Mouse (Mus musculus) c-Kit-positive CD71-negative TER-119-negative erythroid progenitor cells, embryonic 14.5 days (primary cell): ENCODE measurements at regions not wholly inside any gene's neighbourhood (a gene's known extent, or its start where the extent isn't known, plus 50 kb on each side); places are given as distances from the start of the nearest gene placed in this dataset.
"Not testable (repeated sequence)": the region's sequence is repeated elsewhere in the genome, so short reads cannot be mapped to it uniquely, and the experiment has no call there.

ENCODE experiments used
- DNase-seq: peaks from one replicate; pipeline ENCODE4 v3.0.0-alpha.2; 2013; ENCODE audit warnings: low read depth

DNA sequence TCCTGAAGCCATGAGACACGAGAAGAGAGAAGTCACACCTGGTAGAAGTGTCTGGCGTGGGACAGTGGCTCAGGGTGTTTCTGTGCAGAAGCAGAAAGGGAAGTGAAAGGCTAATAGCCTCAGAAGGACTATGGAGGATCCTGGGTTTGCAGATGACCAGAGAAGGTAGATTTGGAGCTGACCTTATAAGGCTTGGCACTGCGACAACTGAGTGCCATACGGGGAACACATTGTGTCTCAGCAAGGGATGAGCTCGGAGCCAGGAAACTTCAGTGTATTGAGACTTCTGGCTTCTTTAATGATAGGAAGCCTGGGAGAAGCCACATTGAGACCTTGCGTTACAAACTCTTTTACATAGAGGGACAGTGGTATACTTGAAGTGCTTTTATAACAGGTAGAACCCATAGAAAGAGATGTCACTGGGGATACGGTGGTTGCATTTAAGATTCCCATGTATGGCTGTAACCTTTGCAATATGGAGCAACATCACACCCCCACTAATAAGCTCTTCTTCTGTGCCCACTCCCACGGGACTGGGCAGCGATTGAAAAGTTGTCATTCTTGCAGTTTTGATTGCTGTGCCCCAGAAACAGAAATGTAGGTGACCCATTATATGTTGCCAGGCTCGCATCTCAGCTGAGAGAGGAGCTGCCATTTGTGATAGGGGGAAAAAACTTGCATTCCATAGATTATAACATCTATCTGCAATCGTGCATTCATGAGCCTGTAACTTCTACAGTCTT, 61.8 kb upstream of the Dync1i1 start:
- DNase-seq = no peak

DNA sequence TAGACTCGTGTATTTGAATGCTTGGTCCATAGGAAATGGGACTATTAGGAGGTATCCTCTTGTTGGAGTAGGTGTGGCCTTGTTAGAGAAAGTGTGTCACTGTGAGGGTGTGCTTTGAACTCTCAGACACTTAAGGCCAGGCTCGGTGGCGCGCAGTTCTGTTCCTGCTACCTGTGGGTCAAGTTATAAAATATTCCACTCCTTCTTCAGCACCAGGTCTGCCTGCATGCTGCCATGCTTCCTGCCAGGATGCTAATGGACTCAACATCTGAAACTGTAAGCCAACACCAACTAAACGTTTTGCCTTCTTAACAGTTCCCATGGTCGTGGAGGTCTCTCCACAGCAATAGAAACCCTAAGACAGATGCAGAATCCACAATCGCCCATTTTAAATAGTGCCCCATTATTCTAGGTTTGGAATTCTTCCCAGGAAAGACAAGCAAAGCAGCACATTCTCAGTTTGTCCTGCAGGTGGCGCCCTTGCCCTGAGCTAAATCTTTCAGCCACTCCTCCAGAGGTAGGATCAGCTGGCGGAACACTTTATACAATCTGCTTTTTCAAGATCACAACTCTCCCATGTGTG, 80.2 kb upstream of the Dync1i1 start:
- peak; percentile 36 for DNase-seq

GRCm38 (mm10) chr6:5634222-5634621, 91.2 kb upstream of the Dync1i1 start:
- DNase-seq = no peak

DNA sequence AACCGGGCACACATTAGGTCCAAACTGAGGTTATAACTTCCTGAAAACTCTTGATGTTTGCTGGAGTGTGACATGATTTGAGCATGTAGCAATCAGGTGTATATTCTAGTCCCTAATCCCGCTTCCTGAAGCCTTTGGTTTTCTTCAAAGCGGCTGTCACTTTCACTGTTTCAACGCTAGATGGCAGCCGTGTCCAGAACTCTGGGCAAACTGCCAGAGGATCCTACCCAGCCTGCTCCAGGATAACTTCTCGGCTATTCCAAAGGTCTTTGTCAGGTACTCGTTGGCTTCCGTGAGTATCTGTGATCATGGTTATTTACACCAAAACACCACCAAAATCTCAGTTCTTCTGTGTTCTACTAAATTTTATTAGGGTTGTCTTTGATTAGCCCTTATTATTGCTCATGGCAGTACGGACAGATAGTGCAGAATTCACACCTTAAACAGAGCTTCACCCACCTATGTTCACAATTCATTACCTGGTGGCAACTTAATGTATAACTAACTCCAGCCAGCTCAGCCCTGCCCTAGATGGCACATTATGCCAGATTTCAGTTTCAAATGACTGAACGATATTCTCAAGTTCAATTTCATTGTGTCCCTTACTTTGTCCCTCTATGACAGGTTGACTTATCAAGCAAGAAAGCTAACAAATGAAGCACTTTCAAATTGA, 92.3 kb upstream of the Dync1i1 start:
- peak; percentile 23 for DNase-seq

- DNase-seq = no peak
Measured at GRCm38 (mm10) chr6:5624085-5624484, 101.4 kb upstream of the Dync1i1 start.

- no peak for DNase-seq
Measured at GRCm38 (mm10) chr6:5621582-5621981, 103.9 kb upstream of the Dync1i1 start.

GRCm38 (mm10) chr6:5594011-5594410, 97.9 kb upstream of the Pdk4 start:
- DNase-seq = no peak

DNA sequence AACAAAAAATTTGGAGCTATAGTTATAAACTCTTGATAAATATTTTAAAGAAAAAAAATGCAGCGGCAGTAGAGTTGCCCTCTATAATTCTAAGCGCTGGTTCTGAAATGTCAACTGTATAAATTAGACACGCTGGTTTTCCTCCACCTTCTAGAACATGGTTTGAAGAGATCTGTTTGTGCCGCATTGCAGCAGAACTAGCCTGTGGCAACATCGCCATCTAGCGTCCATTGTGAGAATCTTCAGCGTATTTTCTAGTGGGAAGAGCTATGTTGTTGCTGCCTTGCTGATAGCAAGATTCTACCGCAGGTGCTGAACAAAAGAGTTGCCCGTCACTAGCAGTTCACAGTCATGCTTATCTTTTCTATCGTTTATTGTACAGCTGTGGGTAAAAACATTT, 93.5 kb upstream of the Pdk4 start:
- peak; percentile 74 for DNase-seq

DNA sequence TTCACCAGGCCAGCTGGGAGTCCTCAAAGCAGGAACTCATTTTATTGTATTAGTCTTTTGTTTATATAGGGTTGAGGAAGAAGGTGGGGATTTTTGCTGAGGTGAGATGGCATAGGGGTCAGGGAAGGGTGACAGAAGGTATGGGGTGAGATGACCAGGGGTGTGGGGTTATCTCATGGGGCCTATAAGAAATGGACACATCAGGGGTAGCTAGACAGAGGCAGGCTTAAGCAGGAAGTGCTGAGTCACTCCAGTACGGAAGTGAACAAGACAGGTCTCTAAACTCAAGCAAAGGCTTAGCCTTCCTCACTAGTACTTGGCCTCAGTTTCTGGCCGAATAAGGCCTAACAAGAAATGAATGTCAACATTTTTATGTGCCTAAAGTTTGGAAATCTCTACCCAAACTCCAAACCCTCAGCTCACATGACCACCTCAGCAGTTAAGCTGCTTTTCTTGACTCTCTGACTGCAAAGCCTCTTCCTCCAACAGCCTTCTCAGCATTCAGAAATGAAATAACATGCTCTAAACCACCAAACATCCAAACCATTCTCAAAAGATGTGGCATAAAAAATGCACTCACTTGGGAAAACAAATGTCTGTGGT, 86.9 kb upstream of the Pdk4 start:
- DNase-seq = no peak

DNA sequence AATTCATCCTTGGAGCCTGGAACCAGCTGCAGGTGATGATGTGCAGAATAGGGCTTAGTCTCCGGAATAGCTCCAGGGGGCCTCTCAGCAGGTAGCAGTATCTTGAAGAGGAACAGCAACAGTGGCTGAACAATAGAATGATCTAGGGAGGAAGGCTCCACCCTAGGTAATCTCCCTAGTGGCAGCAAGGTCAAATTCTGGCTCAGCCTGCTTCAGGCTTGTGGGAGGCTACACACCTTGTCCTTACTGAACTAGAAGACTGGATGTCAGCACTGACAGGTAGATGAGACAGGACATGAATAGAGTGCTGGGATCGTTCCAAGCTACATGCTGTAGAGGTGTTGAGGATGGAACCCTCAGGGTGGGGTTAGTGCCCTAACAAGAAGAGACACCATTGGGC, 80.8 kb upstream of the Pdk4 start:
- not testable (repeated sequence) for DNase-seq

DNA sequence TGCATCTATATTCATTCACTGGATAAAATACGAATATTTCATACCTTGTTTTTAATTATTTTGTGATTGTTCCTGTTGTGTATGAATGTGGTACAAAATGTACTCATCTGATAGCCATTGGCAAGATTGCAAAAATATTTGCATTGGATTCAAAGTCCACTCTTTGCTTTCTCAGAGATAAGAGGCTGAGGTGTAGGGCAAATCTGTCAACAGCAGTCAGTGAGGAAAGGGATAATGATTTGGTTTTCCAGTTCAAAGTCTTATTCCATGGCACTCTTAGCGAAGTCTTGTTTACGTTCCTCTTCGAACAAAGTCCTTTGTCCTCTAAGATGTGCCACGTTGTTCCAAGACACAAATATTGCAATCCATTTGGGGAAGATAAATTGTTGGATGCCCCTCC, 70.5 kb upstream of the Pdk4 start:
- no peak for DNase-seq

DNA sequence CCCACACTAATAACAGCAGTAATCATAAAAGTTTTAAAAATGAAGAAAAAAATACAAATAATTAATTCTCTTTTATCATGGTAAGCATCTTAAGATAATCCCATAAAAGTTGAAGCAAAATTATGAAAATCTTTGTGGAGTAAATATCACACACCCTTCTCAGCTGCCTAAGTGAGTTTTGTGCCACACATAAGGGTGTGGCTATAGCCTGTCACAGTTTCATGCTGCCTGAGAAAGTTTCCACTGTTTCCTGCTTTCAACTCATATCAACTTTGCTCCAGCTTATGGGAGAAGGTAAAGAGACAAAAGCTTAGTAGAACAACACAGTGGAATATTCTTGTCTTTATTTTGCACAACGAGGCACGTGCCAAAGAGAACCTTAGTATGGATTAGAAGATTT, 68.9 kb upstream of the Pdk4 start:
- no peak for DNase-seq

GRCm38 (mm10) chr6:5553703-5554394, 57.7 kb upstream of the Pdk4 start:
- DNase-seq = no peak

DNA sequence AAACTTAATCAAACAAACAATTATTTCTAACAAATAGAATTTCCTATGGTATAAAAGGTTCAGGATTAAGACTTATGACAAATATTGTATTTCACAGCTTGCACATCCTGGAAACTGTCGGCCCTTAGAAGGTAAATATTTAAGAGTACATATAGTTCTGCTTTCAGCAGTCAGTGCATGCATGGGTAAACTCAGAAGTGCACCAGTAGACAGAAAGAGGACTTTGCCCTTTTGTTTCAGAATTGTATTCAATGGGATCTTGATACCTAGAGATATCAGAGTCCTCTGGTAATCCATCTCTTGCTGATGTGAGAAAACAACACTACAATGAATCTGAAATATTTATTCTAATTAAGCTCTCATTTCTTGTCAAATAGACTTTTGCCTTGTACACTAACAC, 54.0 kb upstream of the Pdk4 start:
- no peak for DNase-seq
